Mouse (Mus musculus): ENCODE measurements around the gene Chrne. TPM values are rescaled to one million over a fixed set of nuclear protein-coding genes. Genes with fewer than 3 reads are reported as not detected.

Chrne gene
- polyA plus RNA-seq, 1 experiment from 2014 or later: 0.25 TPM

DNA sequence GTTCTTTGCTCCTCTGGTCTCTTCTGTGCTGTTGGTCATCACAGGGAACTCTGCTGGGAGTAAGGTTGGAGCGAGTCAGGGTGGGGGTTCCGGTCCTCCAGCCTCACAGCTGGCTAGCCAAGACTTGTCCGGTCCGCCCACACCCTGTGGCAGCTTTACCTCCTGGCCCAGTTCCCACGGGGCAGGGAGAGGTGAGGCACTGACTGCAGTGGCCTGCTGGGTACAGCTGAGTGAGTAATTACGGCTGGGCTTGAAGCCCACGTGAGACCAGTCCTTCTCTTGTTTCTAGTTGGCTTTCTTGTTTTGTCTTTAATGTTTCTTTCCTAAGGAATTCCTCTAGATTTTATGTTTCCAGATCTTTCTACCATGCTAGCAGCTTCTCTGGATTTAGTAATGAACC lies 33.6 kb downstream of the Chrne start:
- Histone ChIP-seq H3K4me1 (replicated peaks; ENCODE audit: insufficient read depth, low read length) (peaks cover 31% of the 10 kb centered on the region), H3K4me2 (ENCODE audit: low read length) (no peak overlapping the region), H3K27me3 (ENCODE audit: insufficient read depth, low read length) (no peaks in the 10 kb centered on the region), H3K9ac (ENCODE audit: low read depth, low read length) (no peak overlapping the region), H3K36me3 (ENCODE audit: insufficient read depth, low read length) (no peaks in the 10 kb centered on the region), H3K4me3 (replicated peaks; ENCODE audit: low read depth, low read length) (no peak overlapping the region), H3K9me3 (replicated peaks; ENCODE audit: low read length) (no peaks in the 10 kb centered on the region), H3K27ac (peak overlapping the region; percentile 58)
- peak; percentile 81 for ATAC-seq (replicated peaks; ENCODE audit: low FRiP score, low read depth)
- peak; percentile 67 for DNase-seq (ENCODE audit: low spot score)
- 6% methylated on average over 7 of the region's 7 CpGs for WGBS
- no peak for TF ChIP-seq CTCF (IDR thresholded peaks at IDR 0.05; ENCODE audit: low read depth)

DNA sequence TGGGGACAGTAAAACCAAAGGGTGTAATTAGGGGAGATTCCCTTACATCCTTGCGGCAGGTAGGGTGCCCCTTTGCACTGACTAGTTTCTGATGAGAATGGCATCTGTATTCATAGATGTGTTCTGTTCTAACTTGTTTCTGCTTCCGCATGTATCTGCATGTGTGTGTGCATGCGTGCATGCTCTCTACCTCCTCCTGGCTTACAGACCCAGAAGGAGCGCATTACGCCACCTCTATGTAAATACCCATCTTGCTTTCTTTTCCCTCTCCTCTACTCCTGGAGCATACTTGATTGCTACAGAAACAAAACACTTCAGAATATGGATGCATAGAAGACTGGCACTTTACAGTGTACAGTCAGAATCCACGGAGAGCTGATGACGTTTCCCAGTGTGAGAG lies 35.2 kb downstream of the Chrne start:
- 0 out of 2 replicates have a peak, but pooled peaks have one; percentile 24 for TF ChIP-seq CTCF (IDR thresholded peaks at IDR 0.05; ENCODE audit: low read depth)
- H3K36me3 ChIP-seq (ENCODE audit: insufficient read depth, low read length): no peaks in the 10 kb centered on the region
- peak overlapping the region; percentile 64; the same call in 1 of the 2 replicates for H3K27ac ChIP-seq
- DNase-seq (ENCODE audit: low spot score) (no peak), ATAC-seq (replicated peaks; ENCODE audit: low FRiP score, low read depth) (no peak)
- H3K4me1 ChIP-seq (replicated peaks; ENCODE audit: insufficient read depth, low read length): peaks cover 45% of the 10 kb centered on the region
- no peak overlapping the region for H3K9ac ChIP-seq (ENCODE audit: low read depth, low read length)
- H3K27me3 ChIP-seq (ENCODE audit: insufficient read depth, low read length): no peaks in the 10 kb centered on the region
- no peak overlapping the region for H3K4me3 ChIP-seq (replicated peaks; ENCODE audit: low read depth, low read length)
- WGBS: 79% methylated on average over 7 of the region's 7 CpGs
- H3K9me3 ChIP-seq (replicated peaks; ENCODE audit: low read length): no peaks in the 10 kb centered on the region
- no peak overlapping the region for H3K4me2 ChIP-seq (ENCODE audit: low read length)

DNA sequence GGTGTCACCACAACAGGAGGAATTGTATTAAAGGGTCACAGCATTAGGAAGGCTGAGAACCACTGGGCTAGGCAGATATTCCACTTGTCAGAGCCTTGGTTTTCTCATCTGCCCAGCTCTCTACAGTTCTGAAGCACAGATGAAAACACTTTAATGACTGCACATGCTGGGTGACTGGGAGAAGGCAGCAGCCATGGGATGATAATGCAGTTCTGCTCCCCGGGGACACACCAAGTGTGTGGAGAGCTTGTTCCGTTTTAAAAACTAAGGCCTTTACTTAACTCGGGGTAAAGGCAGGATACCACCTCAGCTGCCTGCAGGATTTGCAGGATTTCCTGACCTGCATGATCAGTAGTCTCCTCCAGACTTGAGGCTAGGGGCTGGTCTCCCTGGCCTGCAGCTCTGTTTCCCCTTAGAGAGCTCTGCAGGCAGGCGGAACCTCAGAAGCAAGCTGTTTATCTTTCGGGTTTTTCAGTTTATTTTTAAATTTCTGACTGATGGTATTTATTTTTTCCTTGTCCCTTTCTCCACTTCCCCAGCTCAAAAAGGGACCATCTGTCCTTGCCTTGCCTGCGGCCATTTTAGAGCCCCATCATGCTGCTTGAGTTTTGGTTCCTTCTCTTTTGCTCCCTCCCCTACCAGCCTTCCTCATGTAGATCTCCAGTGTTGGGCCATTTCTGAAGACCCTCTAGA lies 35.8 kb downstream of the Chrne start:
- ATAC-seq (replicated peaks; ENCODE audit: low FRiP score, low read depth) (no peak), DNase-seq (ENCODE audit: low spot score) (no peak)
- Histone ChIP-seq H3K4me1 (replicated peaks; ENCODE audit: insufficient read depth, low read length) (peaks cover 45% of the 10 kb centered on the region), H3K4me2 (ENCODE audit: low read length) (no peak overlapping the region), H3K36me3 (ENCODE audit: insufficient read depth, low read length) (no peaks in the 10 kb centered on the region), H3K27ac (peak overlapping the region; percentile 64), H3K9ac (ENCODE audit: low read depth, low read length) (no peak overlapping the region), H3K27me3 (ENCODE audit: insufficient read depth, low read length) (no peaks in the 10 kb centered on the region), H3K4me3 (replicated peaks; ENCODE audit: low read depth, low read length) (no peak overlapping the region), H3K9me3 (replicated peaks; ENCODE audit: low read length) (no peaks in the 10 kb centered on the region)
- no peak for TF ChIP-seq CTCF (IDR thresholded peaks at IDR 0.05; ENCODE audit: low read depth)
- 61% methylated on average over 6 of the region's 6 CpGs for WGBS

DNA sequence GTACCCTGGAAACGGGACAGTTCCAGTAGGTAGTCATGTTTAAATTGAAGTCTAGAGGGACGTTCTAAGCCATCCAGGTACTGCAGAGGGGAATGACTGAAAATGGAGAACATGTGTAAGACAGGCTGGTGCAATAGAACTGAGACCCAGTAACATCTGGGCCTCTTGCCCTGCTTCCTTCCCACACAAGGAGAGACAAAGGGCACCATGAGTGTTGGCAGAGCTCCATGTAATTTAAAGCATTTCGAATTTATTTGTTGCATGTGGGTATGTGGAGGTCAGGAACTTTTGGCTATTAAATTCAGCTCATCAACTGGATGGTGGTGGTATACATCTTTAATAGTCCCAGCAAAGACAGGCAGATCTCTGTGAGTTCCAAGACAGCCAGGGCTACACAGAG lies 36.8 kb downstream of the Chrne start:
- Histone ChIP-seq H3K36me3 (ENCODE audit: insufficient read depth, low read length) (no peaks in the 10 kb centered on the region), H3K9me3 (replicated peaks; ENCODE audit: low read length) (no peaks in the 10 kb centered on the region), H3K9ac (ENCODE audit: low read depth, low read length) (no peak overlapping the region), H3K27me3 (ENCODE audit: insufficient read depth, low read length) (no peaks in the 10 kb centered on the region), H3K4me2 (ENCODE audit: low read length) (no peak overlapping the region), H3K4me1 (replicated peaks; ENCODE audit: insufficient read depth, low read length) (peaks cover 45% of the 10 kb centered on the region), H3K4me3 (replicated peaks; ENCODE audit: low read depth, low read length) (no peak overlapping the region), H3K27ac (no peak overlapping the region)
- DNase-seq (ENCODE audit: low spot score) (no peak), ATAC-seq (replicated peaks; ENCODE audit: low FRiP score, low read depth) (no peak)
- TF ChIP-seq CTCF (IDR thresholded peaks at IDR 0.05; ENCODE audit: low read depth): no peak
- WGBS: 45% methylated on average over 3 of the region's 3 CpGs

DNA sequence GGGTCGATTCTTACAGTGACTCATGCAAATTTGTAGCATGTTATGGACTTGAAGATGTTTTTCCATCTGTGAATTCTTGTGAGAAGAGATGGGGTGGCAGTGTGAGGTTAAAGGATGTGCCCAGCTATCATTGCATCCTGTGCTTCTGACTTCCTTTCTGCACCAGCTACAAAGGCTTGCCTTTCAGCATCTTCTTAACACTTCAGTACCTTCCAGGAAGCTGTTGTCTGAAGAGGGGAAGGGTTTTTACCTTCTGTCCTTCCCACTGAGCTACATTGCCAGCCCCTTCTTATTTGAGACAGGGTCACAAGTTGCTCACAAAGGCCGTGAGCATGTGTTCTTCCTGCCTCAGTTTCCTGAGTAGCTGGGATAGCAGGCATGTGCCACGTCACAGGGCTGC lies 38.1 kb downstream of the Chrne start:
- WGBS: 69% methylated on average over 3 of the region's 3 CpGs
- peaks cover 46% of the 10 kb centered on the region for H3K4me1 ChIP-seq (replicated peaks; ENCODE audit: insufficient read depth, low read length)
- DNase-seq (ENCODE audit: low spot score): no peak

DNA sequence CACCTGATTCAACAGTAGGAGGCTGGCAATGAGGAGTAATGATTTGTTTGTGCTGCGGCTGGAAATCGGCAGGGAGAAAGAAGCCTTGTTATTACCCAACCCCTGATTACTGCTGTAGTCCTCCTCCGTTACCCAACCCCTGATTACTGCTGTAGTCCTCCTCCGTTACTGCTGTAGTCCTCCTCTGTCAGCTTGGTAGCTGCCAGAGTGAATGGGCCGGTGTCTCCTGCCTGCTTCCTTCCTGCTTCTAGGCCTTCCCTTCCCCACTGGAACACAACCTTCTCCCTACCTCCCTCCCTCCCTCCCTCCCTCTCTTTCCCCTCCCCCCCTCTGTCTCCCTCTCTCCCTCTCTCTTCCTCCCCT lies 38.7 kb downstream of the Chrne start:
- ATAC-seq (replicated peaks; ENCODE audit: low FRiP score, low read depth) (no peak), DNase-seq (ENCODE audit: low spot score) (no peak)
- WGBS: 35% methylated on average over 5 of the region's 5 CpGs
- no peak overlapping the region; the same call in 1 of the 2 replicates for H3K27ac ChIP-seq
- H3K9me3 ChIP-seq (replicated peaks; ENCODE audit: low read length): no peaks in the 10 kb centered on the region
- H3K36me3 ChIP-seq (ENCODE audit: insufficient read depth, low read length): no peaks in the 10 kb centered on the region
- H3K4me2 ChIP-seq (ENCODE audit: low read length): no peak overlapping the region
- H3K4me1 ChIP-seq (replicated peaks; ENCODE audit: insufficient read depth, low read length): peaks cover 41% of the 10 kb centered on the region
- H3K9ac ChIP-seq (ENCODE audit: low read depth, low read length): no peak overlapping the region
- no peak overlapping the region for H3K4me3 ChIP-seq (replicated peaks; ENCODE audit: low read depth, low read length)
- TF ChIP-seq CTCF (IDR thresholded peaks at IDR 0.05; ENCODE audit: low read depth): no peak
- no peaks in the 10 kb centered on the region for H3K27me3 ChIP-seq (ENCODE audit: insufficient read depth, low read length)

More for the DNA sequence above, 38.1 kb downstream of the Chrne start:
- ATAC-seq (replicated peaks; ENCODE audit: low FRiP score, low read depth): no peak
- H3K4me3 ChIP-seq (replicated peaks; ENCODE audit: low read depth, low read length): no peak overlapping the region
- TF ChIP-seq CTCF (IDR thresholded peaks at IDR 0.05; ENCODE audit: low read depth): no peak
- H3K36me3 ChIP-seq (ENCODE audit: insufficient read depth, low read length): no peaks in the 10 kb centered on the region
- no peak overlapping the region for H3K9ac ChIP-seq (ENCODE audit: low read depth, low read length)
- no peak overlapping the region for H3K27ac ChIP-seq
- H3K9me3 ChIP-seq (replicated peaks; ENCODE audit: low read length): no peaks in the 10 kb centered on the region
- H3K27me3 ChIP-seq (ENCODE audit: insufficient read depth, low read length): no peaks in the 10 kb centered on the region
- no peak overlapping the region for H3K4me2 ChIP-seq (ENCODE audit: low read length)
